Mouse (Mus musculus): ENCODE data around the gene Gli3. TPM values are rescaled to one million over a fixed set of nuclear protein-coding genes. Genes with fewer than 3 reads are reported as not detected.

Gli3 gene
- polyA plus RNA-seq, 1 experiment, result 1.2 TPM

DNA sequence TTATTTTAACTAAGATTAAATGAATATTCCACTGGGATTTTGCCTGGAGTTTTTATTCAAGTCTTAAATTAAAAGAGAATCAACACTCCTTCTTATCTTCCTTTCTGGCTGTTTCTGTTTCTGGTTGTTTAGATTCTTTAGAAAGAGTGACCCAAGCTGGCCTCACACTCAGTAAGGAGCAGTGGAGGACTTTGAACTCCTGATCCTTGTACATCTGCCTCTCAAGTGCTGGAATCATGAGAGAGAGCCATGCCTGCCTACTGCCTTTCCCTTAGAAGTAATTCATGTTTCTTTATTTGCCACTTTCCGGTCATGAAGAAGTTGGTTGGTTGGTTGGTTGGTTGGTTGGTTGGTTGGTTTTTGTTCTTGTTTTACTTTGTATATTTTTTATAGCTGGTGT lies 218.5 kb downstream of the Gli3 start:
- no peaks in the 10 kb centered on the region for H3K36me3 ChIP-seq (ENCODE audit: control insufficient read depth, insufficient read depth, low read length)
- H3K4me1 ChIP-seq (ENCODE audit: control insufficient read depth, insufficient read depth, low read length), result no peaks in the 10 kb centered on the region

GRCm38 (mm10) chr13:15683006-15683405 lies 220.0 kb downstream of the Gli3 start:
- H3K4me1 ChIP-seq (ENCODE audit: control insufficient read depth, insufficient read depth, low read length), result no peaks in the 10 kb centered on the region
- H3K4me3 ChIP-seq (ENCODE audit: control insufficient read depth, low read depth, low read length), result no peak overlapping the region
- no peak overlapping the region for H3K27ac ChIP-seq (ENCODE audit: control insufficient read depth, insufficient read depth, low read depth, low read length)
- H3K36me3 ChIP-seq (ENCODE audit: control insufficient read depth, insufficient read depth, low read length), result no peaks in the 10 kb centered on the region
- TF ChIP-seq POLR2A (IDR thresholded peaks at IDR 0.05; ENCODE audit: control insufficient read depth, low read depth, low read length) (no peak), CTCF (IDR thresholded peaks at IDR 0.05; ENCODE audit: control insufficient read depth, insufficient read depth, insufficient replicate concordance, low read depth, low read length) (no peak)
- H3K27me3 ChIP-seq (ENCODE audit: control insufficient read depth, insufficient read depth, low read length), result no peaks in the 10 kb centered on the region

More for the DNA sequence above, 218.5 kb downstream of the Gli3 start:
- no peaks in the 10 kb centered on the region for H3K27me3 ChIP-seq (ENCODE audit: control insufficient read depth, insufficient read depth, low read length)
- no peak for TF ChIP-seq CTCF (IDR thresholded peaks at IDR 0.05; ENCODE audit: control insufficient read depth, insufficient read depth, insufficient replicate concordance, low read depth, low read length)
- no peak for TF ChIP-seq POLR2A (IDR thresholded peaks at IDR 0.05; ENCODE audit: control insufficient read depth, low read depth, low read length)
- no peak overlapping the region for H3K4me3 ChIP-seq (ENCODE audit: control insufficient read depth, low read depth, low read length)
- no peak overlapping the region for H3K27ac ChIP-seq (ENCODE audit: control insufficient read depth, insufficient read depth, low read depth, low read length)

DNA sequence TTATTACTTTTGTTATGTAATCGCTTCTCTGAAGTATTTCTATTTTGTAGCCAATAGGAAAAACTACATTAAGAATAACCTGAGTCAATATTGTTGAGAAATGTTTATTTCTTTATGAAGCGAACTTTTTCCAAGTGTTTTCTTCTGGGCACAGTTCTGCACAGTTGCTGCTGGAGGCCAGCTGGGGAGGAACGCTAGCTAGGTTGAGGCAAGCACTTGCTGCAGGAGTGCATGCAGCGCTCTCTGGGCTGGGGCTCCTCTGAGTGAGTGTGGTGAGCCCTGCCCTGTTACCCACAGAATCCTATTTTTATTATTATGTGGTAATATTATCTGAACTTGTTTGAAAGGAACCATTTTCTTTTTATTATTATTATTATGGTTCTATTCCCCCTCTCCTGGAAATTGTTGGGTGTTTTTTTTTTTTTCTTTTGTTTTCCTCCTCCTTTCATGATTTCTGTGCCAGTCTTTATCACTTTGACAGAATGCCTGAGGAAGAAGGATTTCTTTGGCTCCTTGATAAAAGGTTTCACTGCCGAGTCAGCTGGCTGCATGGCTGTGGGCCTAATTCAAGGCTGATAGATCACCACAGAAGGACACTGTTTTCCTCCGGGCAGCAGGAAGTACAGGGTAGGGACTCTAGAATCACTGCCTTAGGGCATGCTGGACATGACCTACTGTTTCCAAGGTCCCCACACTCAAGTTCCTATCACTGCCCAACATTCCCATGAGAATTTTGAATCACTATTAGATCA lies 225.2 kb downstream of the Gli3 start:
- Histone ChIP-seq H3K4me3 (ENCODE audit: control insufficient read depth, low read depth, low read length) (no peak overlapping the region), H3K27ac (ENCODE audit: control insufficient read depth, insufficient read depth, low read depth, low read length) (no peak overlapping the region), H3K27me3 (ENCODE audit: control insufficient read depth, insufficient read depth, low read length) (no peaks in the 10 kb centered on the region), H3K4me1 (ENCODE audit: control insufficient read depth, insufficient read depth, low read length) (no peaks in the 10 kb centered on the region), H3K36me3 (ENCODE audit: control insufficient read depth, insufficient read depth, low read length) (no peaks in the 10 kb centered on the region)
- TF ChIP-seq POLR2A (IDR thresholded peaks at IDR 0.05; ENCODE audit: control insufficient read depth, low read depth, low read length) (no peak), CTCF (IDR thresholded peaks at IDR 0.05; ENCODE audit: control insufficient read depth, insufficient read depth, insufficient replicate concordance, low read depth, low read length) (no peak)

GRCm38 (mm10) chr13:15688826-15689501 lies 225.9 kb downstream of the Gli3 start:
- no peak overlapping the region for H3K4me3 ChIP-seq (ENCODE audit: control insufficient read depth, low read depth, low read length)
- H3K27ac ChIP-seq (ENCODE audit: control insufficient read depth, insufficient read depth, low read depth, low read length), result no peak overlapping the region
- TF ChIP-seq POLR2A (IDR thresholded peaks at IDR 0.05; ENCODE audit: control insufficient read depth, low read depth, low read length) (no peak), CTCF (IDR thresholded peaks at IDR 0.05; ENCODE audit: control insufficient read depth, insufficient read depth, insufficient replicate concordance, low read depth, low read length) (no peak)
- H3K27me3 ChIP-seq (ENCODE audit: control insufficient read depth, insufficient read depth, low read length), result no peaks in the 10 kb centered on the region
- H3K4me1 ChIP-seq (ENCODE audit: control insufficient read depth, insufficient read depth, low read length), result no peaks in the 10 kb centered on the region
- no peaks in the 10 kb centered on the region for H3K36me3 ChIP-seq (ENCODE audit: control insufficient read depth, insufficient read depth, low read length)

DNA sequence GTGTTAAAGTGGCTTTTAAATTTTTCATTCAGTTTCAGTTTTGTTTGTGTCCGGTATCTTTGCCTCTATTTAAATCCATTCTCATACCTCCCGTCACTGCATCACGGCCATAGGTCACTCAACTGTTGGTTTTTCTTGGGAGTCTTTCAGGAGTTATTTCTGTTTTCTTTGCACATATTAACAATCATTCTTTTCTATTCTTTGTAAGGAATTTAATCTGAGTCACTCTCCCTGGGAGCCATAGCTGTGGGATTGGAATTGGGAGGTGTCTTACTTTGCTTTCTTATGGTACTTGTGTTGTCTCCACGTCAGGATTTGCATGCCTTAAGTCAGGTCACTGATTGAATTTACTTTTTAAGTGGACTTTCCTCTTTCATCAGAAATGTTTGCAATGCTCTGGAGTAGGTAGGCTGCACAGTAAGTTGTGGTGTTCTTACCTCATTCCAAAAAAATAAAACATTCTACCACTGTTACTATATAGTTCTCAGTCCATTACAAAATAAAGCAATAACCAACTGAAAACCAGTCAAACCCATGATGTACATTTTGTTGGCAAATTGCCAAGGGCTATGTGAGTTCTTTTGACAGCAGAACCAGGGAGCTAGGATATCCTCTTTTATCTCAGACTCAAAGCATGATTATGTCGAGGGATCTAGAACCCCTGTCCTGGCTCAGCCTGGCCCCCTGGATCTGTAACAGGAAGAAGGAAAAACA lies 228.9 kb downstream of the Gli3 start:
- H3K4me3 ChIP-seq (ENCODE audit: control insufficient read depth, low read depth, low read length), result no peak overlapping the region
- TF ChIP-seq CTCF (IDR thresholded peaks at IDR 0.05; ENCODE audit: control insufficient read depth, insufficient read depth, insufficient replicate concordance, low read depth, low read length), result no peak
- no peak for TF ChIP-seq POLR2A (IDR thresholded peaks at IDR 0.05; ENCODE audit: control insufficient read depth, low read depth, low read length)
- no peaks in the 10 kb centered on the region for H3K36me3 ChIP-seq (ENCODE audit: control insufficient read depth, insufficient read depth, low read length)
- H3K27me3 ChIP-seq (ENCODE audit: control insufficient read depth, insufficient read depth, low read length), result no peaks in the 10 kb centered on the region
- no peak overlapping the region for H3K27ac ChIP-seq (ENCODE audit: control insufficient read depth, insufficient read depth, low read depth, low read length)
- H3K4me1 ChIP-seq (ENCODE audit: control insufficient read depth, insufficient read depth, low read length), result no peaks in the 10 kb centered on the region

- H3K27ac ChIP-seq (ENCODE audit: control insufficient read depth, insufficient read depth, low read depth, low read length), result no peak overlapping the region
- H3K4me1 ChIP-seq (ENCODE audit: control insufficient read depth, insufficient read depth, low read length), result no peaks in the 10 kb centered on the region
- TF ChIP-seq POLR2A (IDR thresholded peaks at IDR 0.05; ENCODE audit: control insufficient read depth, low read depth, low read length) (no peak), CTCF (IDR thresholded peaks at IDR 0.05; ENCODE audit: control insufficient read depth, insufficient read depth, insufficient replicate concordance, low read depth, low read length) (no peak)
- no peaks in the 10 kb centered on the region for H3K36me3 ChIP-seq (ENCODE audit: control insufficient read depth, insufficient read depth, low read length)
- no peaks in the 10 kb centered on the region for H3K27me3 ChIP-seq (ENCODE audit: control insufficient read depth, insufficient read depth, low read length)
- no peak overlapping the region for H3K4me3 ChIP-seq (ENCODE audit: control insufficient read depth, low read depth, low read length)
Observed at GRCm38 (mm10) chr13:15692465-15692809, 229.4 kb downstream of the Gli3 start.

DNA sequence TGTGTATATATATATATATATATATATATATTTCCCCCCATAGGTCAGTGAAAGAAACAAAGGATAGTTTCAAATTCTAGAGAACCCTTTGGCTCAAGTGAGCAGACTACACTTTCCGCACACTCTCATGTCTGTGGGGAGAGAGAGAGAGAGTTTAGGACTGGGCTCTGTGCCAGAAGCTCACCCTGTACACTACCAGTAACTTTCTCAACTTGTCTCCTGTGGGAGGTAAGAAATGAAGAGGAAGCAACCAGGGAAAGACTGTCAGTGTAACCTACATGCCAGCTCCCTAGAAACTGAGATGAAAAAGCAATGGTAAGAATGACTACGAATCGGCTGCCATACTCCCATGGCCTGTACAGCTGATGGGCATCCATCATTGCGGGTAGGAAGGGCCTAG lies 235.2 kb downstream of the Gli3 start:
- H3K4me3 ChIP-seq (ENCODE audit: control insufficient read depth, low read depth, low read length), result no peak overlapping the region
- no peak overlapping the region for H3K27ac ChIP-seq (ENCODE audit: control insufficient read depth, insufficient read depth, low read depth, low read length)
- H3K4me1 ChIP-seq (ENCODE audit: control insufficient read depth, insufficient read depth, low read length), result no peaks in the 10 kb centered on the region
- no peaks in the 10 kb centered on the region for H3K36me3 ChIP-seq (ENCODE audit: control insufficient read depth, insufficient read depth, low read length)
- TF ChIP-seq POLR2A (IDR thresholded peaks at IDR 0.05; ENCODE audit: control insufficient read depth, low read depth, low read length), result no peak
- TF ChIP-seq CTCF (IDR thresholded peaks at IDR 0.05; ENCODE audit: control insufficient read depth, insufficient read depth, insufficient replicate concordance, low read depth, low read length), result no peak
- no peaks in the 10 kb centered on the region for H3K27me3 ChIP-seq (ENCODE audit: control insufficient read depth, insufficient read depth, low read length)
